Mouse (Mus musculus): ENCODE data around the gene Zfp128.
"Not testable (repeated sequence)": the region's sequence is repeated elsewhere in the genome, so short reads cannot be mapped to it uniquely, and the experiment has no call there.

Zfp128 gene

DNA sequence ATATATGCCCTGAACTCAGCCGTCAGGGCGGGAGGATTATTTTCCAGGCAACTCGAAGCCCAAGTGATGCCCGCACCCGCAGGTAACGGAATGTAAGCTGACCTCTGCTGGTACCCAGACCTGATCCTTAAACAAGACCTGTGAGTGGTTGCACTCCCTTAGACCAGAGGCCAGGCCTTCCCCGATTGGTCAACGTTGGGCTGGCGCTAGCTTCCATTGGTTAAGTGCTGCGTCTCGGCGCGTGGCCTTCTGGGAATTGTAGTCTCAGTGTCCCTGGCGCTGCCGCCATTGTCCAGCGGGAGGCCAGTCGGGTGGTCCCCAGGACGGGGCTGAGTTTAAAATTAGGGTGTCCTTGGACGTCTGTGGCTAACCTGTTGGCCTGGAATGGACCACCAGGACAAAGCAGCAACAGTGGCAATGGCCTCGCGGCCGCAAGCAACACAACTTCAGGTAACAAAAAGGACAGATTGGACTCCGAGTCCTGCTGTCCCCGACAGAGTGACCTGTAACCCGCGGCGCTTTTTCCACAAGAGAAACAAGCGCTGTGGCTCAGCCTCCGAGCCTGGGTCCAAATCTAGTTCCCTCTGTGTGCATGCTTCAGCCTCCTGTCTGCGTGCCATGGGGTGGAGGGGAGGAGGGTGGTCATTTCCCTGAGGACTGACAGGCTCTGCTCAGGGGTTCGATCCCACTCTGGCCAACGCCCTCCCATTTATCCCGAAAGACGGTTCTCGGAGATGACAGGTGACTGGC, at the start of gene Zfp128:
Gene Zfp128 (plus strand): TSS at position 267 of the 750 bp plus-strand sequence.
- DNase-seq (ENCODE audit: low spot score in 2 of 2): peak; percentile 90 to 95

DNA sequence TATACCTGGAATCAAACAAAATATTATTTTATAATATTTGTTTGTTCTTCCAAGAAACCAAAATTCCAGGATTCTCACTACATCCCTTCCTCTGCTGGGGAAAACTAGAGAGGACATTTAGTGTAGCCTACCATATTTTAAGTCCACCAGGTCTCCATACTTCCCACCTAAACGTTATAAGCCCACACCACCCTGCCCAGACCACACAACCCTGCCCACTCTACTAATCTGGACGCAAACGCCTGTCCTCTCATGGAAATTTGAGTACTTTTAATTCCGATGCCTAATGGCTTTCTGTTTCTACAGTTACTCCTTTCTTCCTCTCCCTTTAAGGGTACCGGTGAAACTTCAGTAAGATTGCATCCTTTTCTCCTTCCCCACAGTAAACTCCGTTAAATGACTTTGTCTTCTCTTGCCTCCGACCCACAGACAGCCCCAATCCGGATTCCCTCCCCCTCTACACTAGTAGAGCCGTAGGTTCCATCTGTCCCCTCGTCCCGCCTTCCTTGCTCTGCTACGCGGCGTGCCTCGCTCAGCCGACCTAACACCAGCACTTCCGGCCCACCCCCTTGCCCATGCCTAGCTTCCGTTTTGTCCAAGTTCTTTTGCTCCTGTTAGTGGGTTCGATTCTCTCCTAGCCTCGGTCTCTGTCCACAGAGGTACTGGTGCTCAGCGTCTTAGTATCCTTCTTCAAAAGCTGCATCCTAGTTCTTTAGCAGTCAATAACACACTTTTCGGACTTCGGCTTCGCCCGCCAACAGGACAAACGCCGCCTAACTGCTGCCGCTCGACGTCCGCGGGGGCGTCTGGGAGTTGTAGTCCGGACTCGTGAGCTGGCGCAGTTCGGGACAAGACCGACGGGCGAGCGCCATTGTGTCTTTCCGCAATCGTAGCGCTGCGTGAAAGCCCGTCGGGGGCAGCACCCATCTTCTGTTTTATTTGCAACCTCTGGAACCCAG, 46.5 kb upstream of the Zfp128 start, which contains the start of gene Zfp110:
Gene Zfp110 (plus strand): TSS at position 600 of the 959 bp plus-strand sequence.
- peak; percentile 54 to 79 for DNase-seq (ENCODE audit: low spot score in 2 of 2)

DNA sequence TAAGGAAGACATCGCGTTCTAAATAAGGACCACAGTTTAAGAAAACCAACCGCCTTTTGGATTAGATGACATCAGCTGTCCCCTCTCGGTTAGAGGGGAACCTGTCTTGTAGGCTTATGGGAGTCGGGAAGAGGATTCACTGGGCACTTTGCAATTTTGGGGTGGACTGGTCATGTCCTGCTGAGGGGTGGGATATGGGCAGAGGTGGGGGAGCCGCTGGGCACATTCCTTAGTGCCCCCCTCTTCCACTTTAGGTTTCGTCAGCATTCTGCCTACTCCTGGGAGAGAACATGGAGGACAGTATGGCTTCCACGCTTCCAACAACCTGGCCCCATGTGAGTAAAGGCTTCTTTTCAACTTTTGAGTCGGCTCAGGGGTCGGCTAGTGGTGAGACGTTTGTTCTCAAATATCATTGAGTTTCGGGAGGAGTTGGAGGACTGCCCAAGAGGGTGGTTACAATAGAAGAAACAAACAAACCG, 45.7 kb upstream of the Zfp128 start:
- DNase-seq (ENCODE audit: low spot score in 2 of 2): peak in 1 of 2 experiments; percentile 10

DNA sequence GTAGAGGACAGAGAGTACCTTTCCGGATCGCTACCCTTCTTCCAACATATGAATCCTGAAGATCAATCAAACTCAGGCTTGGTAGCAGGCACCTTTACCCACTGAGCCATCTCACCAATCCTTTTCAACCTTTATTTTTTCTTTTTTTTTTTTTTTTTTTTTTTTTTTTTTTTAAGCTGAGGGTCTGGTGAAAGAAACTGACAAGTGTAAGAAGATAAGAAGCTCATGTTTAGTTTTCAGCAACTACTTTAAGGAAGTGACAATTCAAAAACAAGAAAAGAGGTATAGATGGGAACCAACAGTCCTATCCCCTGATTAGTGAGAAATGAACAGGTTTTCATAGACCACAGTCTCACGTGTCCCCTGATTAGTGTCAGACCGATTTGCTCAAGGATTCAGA, 45.2 kb upstream of the Zfp128 start:
- no peak for DNase-seq (ENCODE audit: low spot score in 2 of 2)

DNA sequence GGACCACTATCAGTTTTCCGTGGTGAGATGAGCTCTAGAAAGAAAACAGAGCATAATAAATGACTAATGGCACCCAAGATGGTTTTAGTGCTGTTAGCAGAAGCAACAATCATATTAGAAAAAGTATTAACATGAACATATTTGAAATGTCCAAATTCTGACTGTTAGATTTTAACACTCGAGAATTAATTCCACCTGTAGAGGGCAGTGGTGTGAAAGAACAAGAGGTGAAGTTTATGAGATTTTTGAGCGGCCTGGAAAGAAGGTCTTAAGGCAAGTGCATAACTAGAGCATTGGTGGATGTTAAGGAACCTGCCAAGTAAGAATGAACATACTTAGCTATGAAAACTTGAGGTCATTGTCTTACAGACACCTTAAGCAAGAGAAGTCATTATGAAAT, 6.7 kb upstream of the Zfp128 start:
- no peak for DNase-seq (ENCODE audit: low spot score in 2 of 2)

DNA sequence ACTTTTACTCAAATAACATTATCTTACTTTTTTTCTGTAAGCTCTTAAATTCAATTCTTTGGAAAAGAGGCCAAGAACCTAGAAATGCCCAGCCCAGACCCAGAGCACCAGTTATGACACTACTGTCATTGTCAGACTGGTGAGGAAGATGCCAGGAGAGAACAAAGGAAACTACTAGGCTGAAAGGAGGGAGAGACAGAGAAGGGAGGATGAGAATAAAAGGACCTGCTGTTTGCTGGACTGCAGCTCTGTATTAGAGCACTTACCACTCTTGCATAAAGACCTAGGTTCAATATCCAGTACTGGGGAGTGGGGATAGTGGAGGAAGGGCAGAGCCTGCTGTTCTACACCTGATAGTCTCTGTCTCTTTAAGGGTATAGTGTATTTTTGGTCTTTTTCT, 941 bp upstream of the Zfp128 start:
- no peak for DNase-seq (ENCODE audit: low spot score in 2 of 2)

DNA sequence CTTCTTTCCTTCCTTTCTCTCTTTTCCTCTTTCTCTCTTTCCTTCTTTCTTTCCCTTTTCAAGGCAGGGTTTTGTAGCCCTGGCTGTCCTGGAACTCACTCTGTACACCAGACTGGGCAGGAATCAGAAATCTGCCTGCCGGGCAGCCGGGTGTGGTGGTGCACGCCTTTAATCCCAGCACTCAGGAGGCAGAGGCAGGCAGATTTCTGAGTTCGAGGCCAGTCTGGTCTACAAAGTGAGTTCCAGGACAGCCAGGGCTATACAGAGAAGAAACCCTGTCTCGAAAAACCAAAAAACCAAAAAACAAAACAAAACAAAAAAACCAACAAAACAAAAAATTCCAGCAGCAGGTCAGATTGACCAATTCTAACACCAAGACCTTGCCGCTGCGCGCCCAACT, 480 bp upstream of the Zfp128 start:
- DNase-seq (ENCODE audit: low spot score in 2 of 2): not testable (repeated sequence)

DNA sequence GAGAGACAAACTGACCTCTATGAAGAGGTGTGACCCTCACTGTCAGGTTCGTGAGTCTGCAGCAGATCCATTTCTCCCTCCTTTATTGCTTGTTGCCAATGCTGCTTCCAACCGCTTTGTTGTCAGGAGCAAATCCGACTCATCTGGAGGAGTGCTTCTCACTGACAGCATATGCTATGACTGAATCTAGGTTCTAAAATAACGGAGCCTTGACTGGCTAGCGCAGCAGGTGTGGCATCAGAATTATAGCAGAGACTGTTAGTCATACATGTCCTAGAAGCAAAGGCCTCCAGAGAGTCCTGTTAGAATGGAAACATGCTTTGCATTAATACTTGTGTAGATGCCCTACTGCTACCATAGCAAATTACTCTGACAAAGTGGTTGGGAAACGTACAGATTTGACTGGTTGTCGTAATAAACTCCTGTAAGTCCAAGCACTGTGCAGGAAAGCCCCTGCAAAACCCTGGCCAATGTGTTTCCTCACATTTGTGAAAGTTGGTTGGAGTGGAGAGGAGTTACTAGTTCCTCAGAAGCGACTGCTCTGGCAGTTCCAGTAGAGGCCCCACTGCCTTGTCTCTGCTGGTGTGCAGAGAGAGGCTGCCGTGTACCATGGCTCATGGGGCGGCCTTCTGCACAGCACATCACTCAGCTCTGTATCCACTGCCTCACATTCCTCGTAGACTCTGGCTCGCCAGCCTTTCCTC, 5.7 kb downstream of the Zfp128 start:
- DNase-seq (ENCODE audit: low spot score in 2 of 2): no peak

DNA sequence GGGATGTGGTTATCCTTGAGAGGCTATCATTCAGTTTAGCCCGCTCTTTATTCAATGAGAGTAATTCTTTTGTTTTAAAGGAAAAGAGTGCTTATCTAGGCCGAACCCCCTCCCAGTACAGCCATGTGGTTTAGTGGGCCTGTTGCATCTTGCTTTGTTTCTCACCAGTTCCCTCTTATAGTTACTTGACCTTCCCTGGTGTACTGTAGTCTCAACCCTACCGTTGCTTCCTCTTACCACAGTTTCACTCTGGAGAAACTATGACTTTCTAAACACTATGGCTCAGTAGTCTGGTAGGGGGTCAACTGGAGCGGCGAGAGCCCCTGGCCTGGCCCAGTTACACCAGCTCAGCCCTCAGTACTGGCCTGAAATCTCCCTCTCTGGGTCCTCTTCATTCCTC, 6.6 kb downstream of the Zfp128 start:
- no peak for DNase-seq (ENCODE audit: low spot score in 2 of 2)

DNA sequence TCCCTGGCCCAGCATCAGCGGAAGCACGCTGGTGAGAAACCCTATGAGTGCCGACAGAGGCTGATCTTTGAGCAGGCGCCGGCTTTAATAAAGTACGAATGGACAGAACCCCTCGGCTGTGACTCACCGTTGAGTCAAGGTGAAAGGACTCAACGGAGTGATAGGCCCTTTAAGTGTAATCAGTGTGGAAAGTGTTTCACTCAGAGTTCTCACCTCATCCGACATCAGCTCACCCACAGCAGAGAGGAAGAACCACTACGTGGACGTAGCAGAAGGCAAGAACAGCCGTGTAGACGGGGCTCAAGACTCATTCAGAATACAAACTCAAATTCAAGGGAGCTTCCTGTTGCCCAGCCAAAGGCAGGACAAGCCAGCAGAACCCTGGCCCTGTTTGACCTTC, 10.0 kb downstream of the Zfp128 start:
- DNase-seq (ENCODE audit: low spot score in 2 of 2): no peak

DNA sequence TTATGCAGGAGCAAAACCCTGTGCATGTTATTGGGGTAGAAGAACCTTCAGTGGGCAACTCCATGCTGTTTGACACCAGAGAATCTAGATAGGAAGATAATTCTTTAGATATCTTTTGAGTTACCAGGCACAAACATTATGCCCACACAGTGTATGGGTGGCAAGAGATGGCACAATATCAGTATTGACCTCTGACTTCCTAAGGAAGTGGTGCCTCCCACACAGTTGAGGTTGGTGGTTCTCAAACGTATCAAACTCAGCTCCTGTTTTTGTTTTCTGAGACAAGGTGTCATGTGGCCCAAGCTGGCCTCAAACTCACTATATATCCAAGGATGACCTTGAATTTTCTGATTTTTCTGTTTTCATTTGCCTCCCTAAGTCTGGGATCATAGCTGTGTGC, 10.4 kb downstream of the Zfp128 start:
- DNase-seq (ENCODE audit: low spot score in 2 of 2): no peak

DNA sequence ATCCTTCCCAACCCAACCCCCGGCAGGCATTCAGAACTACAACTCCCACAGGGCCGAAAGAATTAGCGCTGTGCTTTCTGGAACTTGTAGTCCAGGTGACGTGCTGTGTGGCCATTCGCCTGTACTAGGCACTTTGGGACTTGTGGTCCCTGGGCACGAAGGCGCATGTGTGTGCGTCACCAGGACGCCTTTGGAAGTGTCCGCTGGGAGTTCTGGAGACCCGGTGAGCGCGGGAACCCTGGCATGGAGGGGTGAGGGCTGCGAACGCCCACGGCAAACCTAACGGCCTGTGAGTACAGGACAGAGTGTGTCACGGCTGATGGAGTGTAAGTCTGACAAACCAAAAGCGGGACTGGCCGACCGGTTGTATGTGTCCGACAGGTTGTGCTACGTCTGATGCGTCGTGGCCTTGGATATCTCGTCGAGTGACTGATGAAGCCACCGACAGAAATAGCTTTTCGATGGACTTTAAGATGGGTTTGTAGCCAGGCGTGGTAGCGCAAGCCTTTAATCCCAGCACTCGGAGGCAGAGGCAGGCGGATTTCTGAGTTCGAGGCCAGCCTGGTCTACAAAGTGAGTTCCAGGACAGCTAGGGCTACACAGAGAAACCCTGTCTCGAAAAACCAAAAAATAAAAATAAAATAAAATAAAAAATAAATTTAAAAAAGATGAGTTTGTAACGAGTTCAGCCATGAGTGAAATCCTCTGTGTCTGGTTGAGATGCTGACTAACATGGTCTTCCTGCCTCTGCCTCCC, 16.9 kb downstream of the Zfp128 start, which contains the start of gene Zscan22:
Gene Zscan22 (plus strand): TSS at position 161 of the 756 bp plus-strand sequence.
- DNase-seq (ENCODE audit: low spot score in 2 of 2): peak; percentile 73 to 83

DNA sequence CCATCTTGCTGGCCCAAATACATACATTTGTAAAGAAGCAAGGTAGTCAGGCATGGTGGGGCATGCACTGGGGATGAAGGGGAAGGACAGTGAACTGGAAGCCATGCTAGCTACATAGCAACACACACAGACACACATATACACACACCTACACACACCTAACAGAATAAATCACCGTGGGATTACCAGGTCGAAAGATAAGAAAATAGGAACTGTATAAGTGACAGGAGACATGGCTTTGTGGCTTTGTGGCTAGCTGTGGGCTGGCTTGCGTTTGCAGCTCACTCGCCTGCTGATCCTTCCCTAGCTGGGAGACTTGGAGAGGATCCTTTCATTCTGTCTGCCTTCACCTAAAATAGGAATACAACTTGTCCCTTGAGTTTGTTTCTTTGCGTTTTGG, 20.5 kb downstream of the Zfp128 start:
- DNase-seq (ENCODE audit: low spot score in 2 of 2): no peak

DNA sequence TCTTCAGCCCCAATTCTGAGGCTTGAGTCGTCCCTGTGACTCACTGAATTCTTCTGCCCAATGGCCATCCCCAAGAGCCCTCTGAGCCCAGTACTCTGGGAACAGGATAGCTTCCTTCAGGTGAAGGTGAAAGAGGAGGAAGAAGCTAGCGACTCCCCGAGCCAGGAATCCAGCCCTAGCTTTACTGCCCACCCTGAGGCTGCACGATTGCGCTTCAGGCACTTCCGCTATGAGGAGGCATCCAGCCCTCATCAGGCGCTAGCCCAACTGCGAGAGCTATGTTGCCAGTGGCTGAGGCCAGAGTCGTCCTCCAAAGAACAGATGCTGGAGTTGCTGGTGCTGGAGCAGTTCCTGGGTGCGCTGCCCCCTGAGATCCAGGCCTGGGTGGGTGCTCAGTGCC, 22.6 kb downstream of the Zfp128 start:
- DNase-seq (ENCODE audit: low spot score in 2 of 2): no peak

DNA sequence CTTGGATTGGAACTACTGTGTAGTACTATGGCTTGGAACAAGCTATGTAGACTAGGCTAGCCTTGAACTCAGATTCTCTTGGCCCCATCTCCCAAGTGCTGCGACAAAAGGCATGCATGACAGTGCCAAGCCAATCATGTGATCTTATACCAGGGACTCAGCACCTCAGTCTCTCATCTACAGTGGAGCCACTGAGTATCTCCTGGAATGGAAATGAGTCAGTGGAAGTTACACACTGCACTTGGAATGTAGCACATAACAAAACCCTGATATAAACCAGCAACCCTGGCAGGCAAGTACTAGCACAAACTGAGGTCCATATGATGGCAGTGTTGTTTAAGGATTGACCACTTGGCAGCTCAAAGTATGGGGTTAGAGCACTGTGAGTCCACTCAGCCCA, 24.2 kb downstream of the Zfp128 start:
- no peak for DNase-seq (ENCODE audit: low spot score in 2 of 2)

DNA sequence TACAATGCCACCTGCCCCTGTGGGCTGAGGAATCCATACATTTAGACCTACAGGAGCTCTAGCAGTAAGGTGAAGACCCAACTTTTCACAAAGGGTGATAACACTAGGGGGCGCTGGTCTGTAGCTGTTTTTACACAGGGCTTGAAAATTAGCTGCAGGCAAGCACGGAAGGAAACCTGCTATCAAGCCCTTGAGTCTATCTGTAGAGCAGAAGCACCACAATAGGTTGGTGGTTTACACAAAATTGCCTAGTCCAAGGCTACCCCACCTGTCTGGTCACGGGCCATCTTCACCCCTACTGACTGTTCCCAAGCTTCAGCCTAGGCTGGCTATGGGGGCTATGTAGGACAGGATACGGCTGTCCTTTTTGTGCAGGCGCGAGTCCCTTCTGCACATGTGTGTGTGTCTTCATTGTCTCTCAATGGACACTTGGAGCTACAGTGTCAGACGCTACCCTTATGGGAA, 28.6 kb downstream of the Zfp128 start:
- peak; percentile 47 to 70 for DNase-seq (ENCODE audit: low spot score in 2 of 2)

DNA sequence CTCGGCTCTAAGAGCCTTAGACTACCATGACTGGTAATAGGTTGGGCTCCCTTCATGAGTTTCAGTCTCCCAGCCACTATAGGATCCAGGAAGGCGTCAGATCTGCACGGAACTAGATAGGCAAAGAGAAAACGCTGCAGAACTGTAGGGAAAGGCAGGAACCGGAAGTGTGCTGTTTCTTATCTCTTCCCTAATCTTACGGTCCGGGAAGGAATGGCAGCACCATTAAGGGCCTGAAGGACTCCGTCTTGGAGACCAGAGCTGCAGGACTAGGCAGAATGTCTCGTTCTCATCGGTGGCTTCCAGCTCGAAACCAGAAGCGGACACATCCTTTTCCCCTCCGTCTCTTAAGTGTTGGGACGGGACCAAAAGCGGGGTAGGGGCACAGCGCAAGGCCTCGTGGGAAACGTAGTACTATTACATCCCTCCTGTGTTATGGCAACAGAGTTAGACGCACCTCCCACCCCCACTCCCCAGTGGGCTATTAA, 29.2 kb downstream of the Zfp128 start:
- peak in 1 of 2 experiments; percentile 46 for DNase-seq (ENCODE audit: low spot score in 2 of 2)

DNA sequence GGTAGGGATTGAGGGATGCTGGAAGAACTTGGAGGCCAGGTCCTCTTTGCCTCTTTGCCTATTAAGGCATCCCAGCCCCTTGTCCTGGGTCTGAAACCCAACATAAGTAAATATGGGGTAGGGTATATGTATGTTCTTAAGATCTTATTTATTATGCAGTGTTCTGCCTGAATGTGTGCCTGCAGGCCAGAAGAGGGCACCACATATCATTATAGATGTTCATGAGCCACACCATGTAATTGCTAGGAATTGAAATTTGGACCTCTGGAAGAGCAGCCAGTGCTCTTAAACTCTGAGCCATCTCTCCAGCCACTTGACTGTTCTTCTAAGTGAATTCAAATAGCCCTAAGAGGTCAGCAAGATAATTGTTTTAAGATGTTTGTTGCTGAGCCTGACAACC, 32.6 kb downstream of the Zfp128 start:
- no peak for DNase-seq (ENCODE audit: low spot score in 2 of 2)

DNA sequence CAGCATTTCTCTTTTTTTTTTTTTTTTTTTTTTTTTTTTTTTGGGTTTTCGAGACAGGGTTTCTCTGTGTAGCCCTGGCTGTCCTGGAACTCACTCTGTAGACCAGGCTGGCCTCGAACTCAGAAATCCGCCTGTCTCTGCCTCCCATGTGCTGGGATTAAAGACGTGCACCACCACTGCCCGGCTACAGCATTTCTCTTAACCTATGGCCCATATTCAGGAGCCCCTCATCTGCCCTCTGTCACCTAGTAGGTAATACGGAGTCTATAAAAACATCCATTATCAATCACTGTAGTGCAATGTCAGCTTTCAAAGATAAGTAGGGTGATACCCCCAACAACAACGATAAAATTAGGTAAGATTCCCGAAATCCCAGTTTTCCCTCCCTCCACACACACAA, 39.5 kb downstream of the Zfp128 start:
- DNase-seq (ENCODE audit: low spot score in 2 of 2): not testable (repeated sequence)

DNA sequence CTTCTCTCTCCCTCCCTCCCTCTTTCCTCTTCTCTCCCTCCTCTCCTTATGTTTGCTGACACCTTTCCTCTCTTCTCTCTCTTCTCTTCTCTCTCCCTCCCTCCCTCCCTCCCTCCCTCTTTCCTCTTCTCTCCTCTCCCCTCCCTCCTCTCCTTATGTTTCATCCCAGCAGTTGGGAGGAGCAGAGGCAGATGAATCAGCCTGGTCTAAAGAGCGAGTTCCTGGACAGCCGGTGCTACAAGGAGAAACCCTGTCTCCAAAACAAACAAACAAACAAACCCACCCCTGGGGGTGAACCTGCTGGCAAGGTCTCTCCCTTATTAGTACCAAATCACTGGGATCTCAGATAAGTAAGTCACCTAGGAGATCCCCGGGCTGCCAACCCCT, 40.3 kb downstream of the Zfp128 start:
- no peak for DNase-seq (ENCODE audit: low spot score in 2 of 2)
